Mouse (Mus musculus): ENCODE results near the gene Nkx6-1.

The Nkx6-1 gene

GRCm38 (mm10) chr5:101659411-101659971 lies 5.3 kb downstream of the Nkx6-1 start:
- DNase-seq (ENCODE audit: low spot score in 2 of 2), result no peak

GRCm38 (mm10) chr5:101658984-101659290 lies 5.9 kb downstream of the Nkx6-1 start:
- no peak for DNase-seq (ENCODE audit: low spot score in 2 of 2)

- no peak for DNase-seq (ENCODE audit: low spot score in 2 of 2)
These were observed 6.4 kb downstream of the Nkx6-1 start for GRCm38 (mm10) chr5:101658188-101658983.

GRCm38 (mm10) chr5:101657698-101658097 lies 7.1 kb downstream of the Nkx6-1 start:
- no peak for DNase-seq (ENCODE audit: low spot score in 2 of 2)

GRCm38 (mm10) chr5:101656107-101656506 lies 8.7 kb downstream of the Nkx6-1 start:
- DNase-seq (ENCODE audit: low spot score in 2 of 2), result no peak

- no peak for DNase-seq (ENCODE audit: low spot score in 2 of 2)
These were observed 9.4 kb downstream of the Nkx6-1 start for GRCm38 (mm10) chr5:101655418-101655817.

- no peak for DNase-seq (ENCODE audit: low spot score in 2 of 2)
These were observed 16.8 kb downstream of the Nkx6-1 start for GRCm38 (mm10) chr5:101647726-101648686.

GRCm38 (mm10) chr5:101646961-101647575 lies 17.7 kb downstream of the Nkx6-1 start:
- DNase-seq (ENCODE audit: low spot score in 2 of 2), result no peak

GRCm38 (mm10) chr5:101645071-101645470 lies 19.7 kb downstream of the Nkx6-1 start:
- DNase-seq (ENCODE audit: low spot score in 2 of 2), result no peak

GRCm38 (mm10) chr5:101638101-101638500 lies 26.7 kb downstream of the Nkx6-1 start:
- no peak for DNase-seq (ENCODE audit: low spot score in 2 of 2)

Measured in spleen, postnatal 14 days (tissue).